Mouse (Mus musculus): Measurements from ENCODE around the gene Pla2r1.

DNA sequence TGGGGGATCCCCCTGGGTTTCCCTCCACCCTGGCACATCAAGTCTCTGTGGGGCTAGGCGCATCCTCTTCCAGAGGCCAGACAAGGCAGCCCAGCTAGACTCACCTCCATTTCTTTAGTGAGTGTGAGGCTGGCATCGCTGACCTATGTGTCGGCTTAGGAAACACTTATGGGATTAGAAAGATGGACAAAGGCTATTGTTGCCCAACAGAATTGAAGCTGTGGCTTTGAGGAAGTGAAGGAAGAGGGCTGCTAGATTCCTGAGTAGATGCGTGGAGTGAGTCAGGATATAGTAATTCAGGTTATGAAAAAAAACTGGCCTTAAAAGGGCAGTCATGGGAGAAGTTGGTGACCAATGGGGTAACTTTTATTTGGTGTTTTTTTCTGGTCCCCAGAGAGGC is 183.7 kb downstream of the Pla2r1 start:
- TF ChIP-seq CTCF (IDR thresholded peaks at IDR 0.05) (no peak), EP300 (IDR thresholded peaks at IDR 0.05) (no peak)
